Mouse (Mus musculus) adrenal gland, adult 2 months (tissue): ENCODE data around the gene Cryz. TPM values are rescaled to one million over a fixed set of nuclear protein-coding genes. Genes with fewer than 3 reads are reported as not detected.

ENCODE experiments used
- DNase-seq: peaks from one replicate; pipeline ENCODE4 v3.0.0; 2021
- long read RNA-seq: library from polyadenylated mRNA; stranded (forward); transcript quantifications from one replicate; pipeline ENCODE4 v2.0.0, GENCODE M21; 2021
- polyA plus RNA-seq: library from polyadenylated mRNA; depleted of rRNA; stranded (reverse); fragments of >200 nt; gene quantifications from 2 replicates; pipeline ENCODE4 v1.2.3, GENCODE M21; 2012; rRNA removed
- total RNA-seq, 2 experiments: library from RNA; stranded (reverse); gene quantifications; 2 replicates each; pipeline ENCODE4 v1.2.3; 2021

The Cryz gene
- total RNA-seq (10 to 100 TPM; 18.1 to 24.3 TPM), polyA plus RNA-seq (5.0 and 6.6 TPM in 2 replicates)
- long read RNA-seq, transcript Cryz-208 (9 exons, 2,505 nt) = major isoform, 18 of 20 reads
- long read RNA-seq, partial matches to known transcripts = 0 of 20 reads
- long read RNA-seq, other reads (novel, unspliced or antisense) = 2 of 20 reads

DNA sequence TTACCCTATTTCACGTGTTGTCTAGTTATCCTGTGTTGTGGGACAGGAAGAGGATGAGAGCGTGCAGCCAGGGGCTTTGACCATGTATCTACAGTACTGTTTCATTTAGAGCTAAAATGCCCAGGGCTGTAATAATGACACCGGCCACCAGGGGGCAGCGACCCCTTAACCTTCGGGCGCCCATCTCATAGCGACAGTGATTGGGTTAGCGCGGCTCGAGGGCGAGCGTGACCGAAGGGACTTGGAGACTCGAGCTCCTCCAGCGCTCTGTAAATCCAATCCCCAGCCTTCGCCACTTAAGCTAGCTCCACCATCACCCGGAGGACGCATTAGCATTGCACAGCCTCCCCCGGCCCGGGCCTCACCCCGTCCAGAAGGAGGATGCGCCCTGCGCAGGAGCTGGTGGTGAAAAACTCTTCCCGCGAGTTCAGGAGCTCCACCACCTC is at the start of gene Cryz:
TSS of gene Cryz (plus strand) at position 224 of the 446 bp plus-strand sequence.
- DNase-seq = peak; percentile 92

DNA sequence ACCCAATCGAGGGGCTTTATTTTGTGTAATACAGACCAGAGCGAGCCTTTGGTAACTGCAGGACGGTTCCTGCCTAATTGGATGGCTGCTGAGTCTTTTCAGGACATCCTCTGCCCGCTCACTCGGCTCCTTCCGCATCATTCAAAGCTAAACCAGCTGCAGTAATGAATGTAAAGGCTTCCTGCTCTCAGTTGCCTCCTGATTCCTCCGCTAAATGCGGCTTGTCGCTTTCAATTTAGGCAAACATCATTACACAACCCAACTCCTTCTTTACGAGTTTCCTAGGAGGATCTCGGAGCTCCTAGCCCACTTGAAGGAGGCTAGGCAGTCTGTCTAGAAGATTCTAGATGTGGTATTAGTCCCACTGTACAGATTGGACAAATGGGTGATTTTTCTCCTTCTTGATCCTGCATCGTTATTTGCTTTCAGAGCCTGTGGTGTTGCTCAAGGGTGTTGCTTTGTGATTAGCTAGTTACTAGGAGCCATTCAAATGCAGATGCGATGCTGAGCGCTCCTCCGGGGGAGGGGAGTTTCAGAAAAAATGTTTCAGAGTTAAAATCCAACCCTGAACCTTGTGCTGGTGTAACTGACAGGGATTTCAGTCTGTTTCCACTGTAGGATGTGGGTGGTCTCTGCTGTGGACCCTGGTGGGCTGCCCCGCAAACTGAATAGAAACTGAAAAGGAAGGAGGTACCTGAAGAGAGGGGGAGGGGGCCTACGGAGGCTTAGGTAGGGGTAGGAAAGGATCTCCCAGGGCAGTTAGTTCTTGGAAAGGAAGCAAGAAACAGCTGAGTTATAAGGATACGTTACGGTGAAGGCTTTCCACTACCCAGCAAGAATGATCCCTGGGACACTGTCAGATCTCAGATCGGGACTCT is 48.7 kb upstream of the Cryz start:
- no peak for DNase-seq

DNA sequence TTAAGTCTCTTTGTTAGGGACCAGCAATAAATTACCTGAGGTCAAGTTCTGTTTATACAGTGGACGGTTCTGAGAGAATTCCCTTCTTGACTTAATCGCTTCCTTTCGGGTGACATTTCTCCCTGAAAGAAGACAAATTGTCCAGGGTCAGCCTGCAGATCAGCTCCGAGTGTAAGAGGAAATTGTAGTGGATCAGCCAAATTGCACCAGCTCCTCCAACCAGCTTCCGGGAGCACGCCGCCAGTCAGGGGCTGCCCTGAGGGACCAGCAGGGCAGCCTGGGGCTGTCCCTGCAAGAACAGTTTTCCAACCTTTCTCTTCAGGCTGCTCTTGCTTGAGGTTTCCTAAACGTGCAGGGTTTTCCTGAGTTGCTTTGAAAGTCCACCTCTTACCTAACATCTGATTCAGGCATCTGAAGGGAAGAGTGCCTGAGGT is 47.6 kb upstream of the Cryz start:
- no peak for DNase-seq

DNA sequence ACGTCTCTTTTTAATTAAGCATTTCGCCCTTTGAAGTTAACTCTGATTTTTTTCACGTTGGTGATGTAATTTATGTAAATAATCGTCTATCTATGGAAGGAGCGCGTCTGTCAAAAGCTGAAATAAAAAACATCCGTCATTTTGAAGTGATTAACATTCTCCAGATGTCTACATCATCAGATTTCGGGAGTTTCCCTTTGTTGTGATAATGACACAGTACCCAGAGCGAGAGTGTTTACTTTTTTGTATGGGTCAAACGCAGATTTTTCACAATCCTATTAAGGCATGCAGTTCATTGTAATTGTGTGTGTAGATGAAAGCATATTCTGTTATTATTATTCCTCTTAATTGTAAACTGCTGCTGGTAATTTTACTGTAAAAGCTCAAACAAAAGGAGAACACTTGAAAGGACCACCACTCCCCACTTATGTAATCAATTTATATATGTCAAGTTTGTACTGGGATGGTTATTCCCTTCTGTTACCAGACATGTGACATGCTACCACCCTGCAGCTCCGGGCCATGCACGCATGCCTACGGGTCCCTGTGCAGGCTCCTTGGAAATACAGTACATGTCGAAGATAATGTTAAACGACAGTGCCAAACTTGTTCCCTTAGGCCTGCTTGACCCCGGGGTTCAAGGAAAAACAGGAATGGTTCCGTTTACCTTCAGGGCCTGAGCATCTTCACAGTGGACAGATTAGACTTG is 46.0 kb upstream of the Cryz start:
- no peak for DNase-seq

DNA sequence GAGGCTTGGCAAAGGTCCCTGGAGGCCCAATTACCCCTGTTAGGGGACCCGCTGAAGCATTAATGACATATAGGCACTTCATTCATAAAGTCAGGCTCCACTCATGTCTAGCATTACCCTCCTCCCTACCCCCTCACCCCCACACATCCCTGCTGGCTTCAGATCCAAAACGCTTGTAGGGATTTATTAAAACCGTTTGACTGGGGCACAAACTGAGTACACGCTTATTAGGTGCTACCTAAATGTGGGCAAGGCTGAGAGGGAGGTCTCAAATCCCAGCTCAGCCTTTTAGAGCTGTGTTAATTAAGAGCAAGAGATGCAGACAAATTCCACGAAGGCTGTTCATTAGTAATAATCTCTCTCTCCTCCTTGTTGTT is 45.5 kb upstream of the Cryz start:
- DNase-seq = no peak

DNA sequence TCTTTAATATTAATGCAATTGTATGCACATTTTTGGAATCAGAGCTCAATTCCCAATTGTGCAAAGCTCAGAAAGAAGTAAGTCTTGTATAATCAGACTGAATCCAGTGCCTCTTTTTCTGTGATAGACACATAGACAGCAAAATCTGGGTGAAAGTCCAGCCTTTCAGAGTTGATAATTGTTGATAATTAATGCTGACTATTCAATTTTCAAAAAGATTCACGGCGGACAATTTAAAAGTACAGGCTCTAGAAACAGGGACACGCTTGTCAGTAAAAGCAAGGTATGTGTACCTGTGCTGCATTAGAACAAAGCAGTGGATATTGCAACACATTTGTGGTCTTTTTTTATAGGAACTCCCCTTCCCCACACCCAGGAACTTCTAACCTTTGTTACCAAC is 34.3 kb upstream of the Cryz start:
- DNase-seq = no peak

DNA sequence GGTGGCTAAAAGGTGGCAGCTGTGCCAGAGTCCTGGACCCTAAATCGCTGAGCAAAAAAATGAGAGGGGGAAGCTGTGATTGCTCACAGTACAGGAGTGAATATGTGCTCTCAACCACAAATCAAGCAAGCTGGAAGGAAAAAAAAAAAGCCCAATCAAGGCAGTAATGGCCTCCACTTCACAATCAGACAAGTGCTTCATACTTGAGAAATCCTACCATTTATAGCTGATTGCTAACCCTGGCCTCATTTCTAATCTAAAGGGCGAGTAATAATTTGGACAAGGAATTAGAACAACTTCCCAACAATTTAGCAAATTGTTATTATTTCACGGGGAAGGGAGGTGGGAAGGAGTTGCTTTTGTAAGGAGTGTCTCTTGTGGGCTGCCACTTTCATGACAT is 31.1 kb upstream of the Cryz start:
- no peak for DNase-seq

DNA sequence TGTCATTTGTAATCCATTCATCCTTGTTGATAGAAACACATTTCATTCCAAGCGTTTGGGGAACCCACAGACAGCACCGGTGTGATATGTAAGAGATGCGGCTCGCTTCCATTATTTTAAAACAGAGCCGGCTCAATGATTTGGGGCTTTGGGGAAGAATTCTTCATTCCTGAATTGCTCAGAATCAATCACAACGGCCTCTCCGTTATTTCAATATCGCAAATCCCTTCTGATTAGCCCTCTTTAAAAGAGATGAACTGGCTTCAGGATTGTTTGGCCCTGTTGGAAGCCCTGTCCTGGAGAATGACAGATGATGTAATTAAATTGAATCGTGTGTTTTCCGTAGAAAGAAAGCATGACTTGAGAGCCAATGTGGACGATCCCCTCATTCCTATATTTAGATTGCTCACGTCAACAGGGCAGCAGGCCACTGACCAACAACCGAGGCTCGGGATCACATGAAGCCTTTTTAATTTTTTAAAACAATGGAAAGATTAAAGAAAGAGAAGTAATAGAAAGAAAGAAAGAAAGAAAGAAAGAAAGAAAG is 26.4 kb upstream of the Cryz start:
- no peak for DNase-seq

DNA sequence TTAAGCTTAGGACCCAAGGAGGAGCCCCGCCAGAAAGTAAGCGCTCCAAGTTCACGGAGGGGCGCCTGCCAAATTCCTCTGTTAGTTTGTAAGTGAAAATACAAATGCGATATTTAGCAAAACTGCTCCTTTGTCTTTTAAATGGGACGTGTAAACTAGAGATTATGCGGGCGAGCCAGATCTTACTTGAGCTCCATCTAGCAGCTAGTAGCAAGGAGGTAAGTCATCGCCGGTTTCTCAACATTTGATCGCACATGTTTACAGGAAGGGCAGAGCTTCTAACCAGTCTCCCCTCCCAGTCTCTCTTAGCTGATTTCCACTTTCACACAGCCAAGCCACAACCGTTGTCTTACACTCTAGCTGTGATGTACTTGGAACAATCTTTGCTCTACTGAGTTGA is 25.7 kb upstream of the Cryz start:
- no peak for DNase-seq

DNA sequence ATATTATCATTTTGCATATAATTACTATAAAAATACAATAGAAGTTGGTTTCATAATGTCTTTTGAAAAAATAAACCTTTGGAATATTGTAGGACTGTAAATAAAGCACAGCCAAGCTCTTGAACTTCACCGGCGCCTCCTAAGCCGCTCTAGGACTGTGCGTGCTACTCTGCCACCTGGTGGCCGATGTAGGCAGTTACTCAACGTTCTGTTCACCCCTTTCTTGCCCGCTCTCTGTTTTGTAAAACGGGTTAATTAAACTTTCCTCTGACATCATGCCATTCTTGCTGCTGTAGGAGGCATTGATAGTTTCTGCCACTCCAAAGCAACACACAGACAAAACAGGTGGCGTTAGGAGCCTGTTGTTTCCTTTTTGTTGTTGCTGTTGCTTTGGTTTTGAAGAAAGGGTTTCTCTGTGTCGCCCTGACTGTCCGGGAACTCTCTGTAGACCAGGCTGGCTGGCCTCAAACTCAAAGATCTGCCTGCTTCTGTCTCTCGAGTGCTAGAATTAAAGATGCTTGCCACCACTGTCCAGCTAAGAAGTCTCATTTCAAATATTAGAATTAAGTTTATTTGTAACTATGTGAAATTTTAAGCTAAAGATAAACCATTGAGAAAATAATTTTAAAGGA is 24.1 kb upstream of the Cryz start:
- peak; percentile 54 for DNase-seq

DNA sequence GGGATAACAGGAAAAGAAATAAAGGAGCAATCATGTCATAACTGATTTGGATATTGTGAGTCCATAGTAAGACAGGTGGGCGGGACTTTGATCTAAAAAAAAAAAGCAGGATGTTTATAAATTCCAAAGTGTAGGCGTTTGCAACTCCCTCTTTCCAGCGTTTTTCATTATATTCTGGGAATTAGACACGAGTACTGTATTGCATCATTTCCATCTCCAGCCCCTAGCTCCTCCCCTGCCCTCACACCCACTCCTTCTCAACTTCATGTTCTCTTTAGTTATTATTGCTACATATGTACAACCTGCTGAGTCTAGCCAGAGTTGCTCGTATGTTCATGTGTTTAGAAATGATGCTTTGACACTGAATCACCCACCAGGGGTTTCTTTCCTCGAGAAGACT is 22.8 kb upstream of the Cryz start:
- DNase-seq = no peak

DNA sequence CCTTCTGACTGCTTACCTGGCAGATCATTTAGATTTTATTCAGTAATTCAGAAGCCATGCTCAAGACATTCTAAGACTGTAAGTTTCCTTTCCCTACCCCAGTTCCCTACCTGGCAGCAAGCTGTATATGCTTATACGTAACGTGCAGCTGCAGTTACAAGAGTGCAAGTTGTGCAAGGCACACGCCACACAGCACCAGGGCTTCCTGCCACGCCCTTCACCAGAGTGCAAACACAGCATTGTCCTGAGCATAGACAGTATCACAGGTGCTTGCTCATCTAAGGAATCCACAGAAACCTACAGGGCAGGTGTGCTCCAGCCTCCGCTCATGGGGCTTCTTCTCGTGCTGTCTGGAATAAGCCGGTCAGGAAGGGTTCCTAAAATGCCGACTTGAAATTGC is 18.6 kb upstream of the Cryz start:
- DNase-seq = no peak

DNA sequence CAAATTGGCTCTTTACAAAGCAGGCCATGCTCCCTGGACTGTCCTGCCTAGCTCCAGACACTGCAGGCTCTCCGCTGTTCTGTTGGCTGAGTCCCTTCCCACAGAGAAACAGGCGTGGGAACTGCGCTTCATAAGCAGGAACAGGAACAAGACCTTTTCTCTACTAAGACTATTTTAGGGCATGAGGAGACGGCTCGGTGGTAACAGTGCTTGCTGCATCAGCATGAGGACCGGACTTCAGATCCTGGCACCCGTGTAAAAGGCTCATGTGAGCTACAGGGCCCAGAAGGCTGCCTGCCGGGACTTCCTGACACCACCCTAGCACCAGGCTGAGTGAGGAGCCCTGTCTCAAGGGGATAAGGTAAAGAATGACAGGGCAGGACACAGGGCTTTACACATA is 12.2 kb upstream of the Cryz start:
- DNase-seq = no peak

DNA sequence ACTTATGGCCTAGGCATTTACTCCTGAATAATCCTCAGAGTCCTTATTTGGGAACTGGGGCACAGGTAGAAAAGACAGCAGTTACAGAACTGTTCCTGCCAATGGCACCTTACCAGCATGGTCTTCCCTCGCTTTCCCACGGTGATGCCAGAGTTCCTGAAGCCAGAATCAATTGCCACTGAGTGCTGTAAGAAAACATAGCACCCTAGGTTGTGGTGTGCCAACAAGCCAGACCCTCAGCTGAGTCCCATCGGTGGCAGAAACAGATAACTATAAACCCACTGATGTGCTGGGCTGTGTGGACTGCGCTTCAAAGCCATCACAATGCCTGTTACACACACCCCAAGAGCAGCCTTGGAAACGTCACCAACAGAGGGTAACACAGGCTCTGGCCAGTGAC is 5.5 kb upstream of the Cryz start:
- no peak for DNase-seq

DNA sequence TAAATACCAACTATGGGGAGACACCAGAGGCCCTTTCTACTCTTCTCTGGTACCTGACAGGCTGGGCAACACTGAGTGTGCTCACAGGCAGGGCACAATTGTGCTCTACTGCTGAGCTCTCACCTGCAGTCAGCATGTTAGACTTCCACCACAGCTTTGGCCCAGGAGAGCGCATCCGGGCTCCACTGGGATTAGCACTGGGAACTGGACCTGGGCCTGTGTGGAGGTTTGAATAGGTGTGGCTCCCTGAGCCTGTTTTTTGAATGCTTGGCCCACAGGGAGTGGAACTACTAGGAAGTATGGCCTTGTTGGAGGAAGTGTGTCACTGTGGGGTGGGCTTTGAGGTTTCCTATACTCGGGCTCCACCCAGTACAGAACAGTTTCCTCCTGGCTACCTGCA is 4.9 kb upstream of the Cryz start:
- no peak for DNase-seq

DNA sequence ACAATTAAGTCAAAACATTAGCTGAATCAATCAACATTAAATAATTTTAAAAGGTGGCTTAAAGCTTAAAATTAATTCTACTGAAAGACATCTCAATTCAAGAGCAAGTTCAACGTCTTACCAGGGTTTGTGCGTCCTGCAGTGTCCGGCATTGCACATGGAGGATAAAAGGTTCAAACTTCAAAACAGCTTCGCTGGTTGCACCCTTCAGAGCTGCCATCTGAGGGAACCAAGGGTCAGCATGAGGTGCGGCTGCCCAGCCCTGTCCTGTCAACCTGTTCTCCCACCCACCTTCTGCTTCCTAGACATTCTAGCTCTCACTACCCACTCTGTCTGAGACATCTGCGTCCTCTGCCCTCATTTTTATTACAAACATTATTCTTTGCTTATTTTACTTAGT is 2.9 kb upstream of the Cryz start:
- DNase-seq = no peak

DNA sequence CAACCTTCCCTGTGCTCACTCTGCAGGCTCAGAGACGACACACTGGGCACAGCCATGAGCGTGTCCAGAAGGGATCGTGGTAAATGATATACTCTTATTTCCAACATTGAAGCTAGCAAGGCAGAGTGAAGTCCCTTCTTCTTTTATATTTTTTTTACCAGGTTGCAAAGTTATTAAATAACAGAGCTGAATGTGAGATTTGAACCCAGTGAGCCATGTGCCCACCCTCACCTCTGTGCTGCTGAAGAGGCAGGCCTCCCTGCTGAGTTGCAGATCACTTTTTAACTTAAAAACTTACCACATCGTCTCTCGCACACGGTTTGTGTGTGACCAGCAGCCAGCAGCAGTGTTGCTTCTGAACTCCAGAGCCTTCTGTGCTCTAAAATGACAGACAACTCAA is 2.4 kb upstream of the Cryz start:
- no peak for DNase-seq

DNA sequence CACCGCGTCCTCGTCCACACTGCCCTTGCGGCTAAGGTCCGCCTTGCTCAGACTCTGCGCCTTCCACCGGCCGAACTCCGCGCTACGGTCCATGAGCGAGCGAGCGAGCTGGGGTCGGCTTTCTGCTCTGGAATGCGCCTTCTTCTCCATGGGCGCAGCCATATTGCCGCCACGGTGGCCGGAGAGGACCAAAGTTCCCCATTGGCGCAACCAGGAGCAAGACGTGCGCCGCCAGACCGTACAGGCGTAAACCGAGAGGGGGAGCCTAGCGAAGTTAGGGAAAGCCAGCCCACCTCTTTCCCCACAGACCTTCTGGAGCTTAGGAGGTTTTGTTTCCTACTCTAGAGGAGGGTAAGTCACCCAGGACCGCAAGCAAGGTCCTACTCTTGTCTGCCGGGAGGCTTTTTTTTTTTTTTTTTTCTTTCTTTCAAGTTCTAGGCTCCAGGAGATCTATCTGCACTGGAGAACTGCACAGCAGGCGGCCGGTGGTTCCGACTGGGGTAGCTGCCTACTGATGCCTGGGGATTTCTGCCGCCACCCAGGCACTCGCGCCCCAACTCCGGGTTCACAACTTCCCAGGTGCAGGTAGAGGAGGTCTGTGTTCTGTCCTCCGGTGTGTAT is 533 bp downstream of the Cryz start, which contains the start of gene Tyw3:
TSS of gene Tyw3 (minus strand) at position 171 of the 621 bp plus-strand sequence.
- peak; percentile 98 for DNase-seq

DNA sequence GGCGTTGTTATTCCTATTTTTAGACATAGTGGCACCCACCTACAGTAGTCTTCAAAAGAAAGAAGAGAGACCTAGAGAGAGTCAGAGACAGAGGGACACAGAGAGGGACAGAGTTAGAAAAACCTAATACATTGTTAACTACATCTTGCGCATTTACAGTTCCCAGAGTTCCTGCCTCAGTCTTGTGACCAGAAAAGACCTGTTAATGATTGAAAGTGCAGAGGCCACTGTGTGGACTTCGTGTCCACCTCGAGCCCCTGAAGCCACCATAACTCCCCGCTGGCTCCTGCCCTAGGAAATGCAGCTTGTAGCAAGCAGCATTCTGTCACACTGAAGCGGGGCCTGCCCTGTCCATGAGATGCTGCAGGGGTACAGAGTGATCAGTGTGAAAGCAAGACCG is 1.1 kb downstream of the Cryz start:
- DNase-seq = no peak

DNA sequence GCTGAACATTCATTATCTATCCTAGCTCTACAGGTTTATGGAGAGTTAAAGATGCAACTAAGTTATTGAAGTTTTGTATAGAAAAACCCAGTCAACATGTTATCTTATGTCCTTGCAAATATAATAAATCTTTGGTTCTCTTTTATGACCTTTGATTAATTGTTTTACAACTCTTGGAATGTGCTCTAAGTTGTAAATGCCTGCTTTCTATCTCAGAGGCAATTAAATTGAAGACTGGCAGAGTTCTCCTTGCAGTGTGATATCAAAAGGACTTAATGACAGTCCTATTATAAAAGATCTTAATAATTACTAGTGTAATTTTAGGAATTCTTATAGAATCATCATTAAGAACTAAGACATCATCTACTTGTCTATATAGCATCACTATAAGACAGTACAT is 5.6 kb downstream of the Cryz start:
- DNase-seq = no peak

DNA sequence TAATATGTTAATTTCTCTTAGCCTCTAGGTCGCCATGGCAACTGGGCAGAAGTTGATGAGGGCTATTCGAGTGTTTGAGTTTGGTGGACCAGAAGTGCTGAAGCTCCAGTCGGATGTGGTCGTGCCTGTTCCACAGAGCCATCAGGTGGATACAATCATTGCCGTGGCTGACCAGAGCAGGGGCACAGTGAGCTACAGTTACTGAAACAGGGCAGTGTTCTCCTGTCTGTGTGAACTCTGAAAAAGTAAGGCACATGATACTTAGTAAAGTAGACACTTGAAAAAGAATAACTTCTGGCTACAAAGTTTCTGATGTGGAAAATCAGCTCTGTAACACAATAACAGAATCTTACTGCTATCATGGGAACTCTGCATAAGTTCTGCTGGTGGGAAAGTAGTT is 8.4 kb downstream of the Cryz start:
- no peak for DNase-seq

DNA sequence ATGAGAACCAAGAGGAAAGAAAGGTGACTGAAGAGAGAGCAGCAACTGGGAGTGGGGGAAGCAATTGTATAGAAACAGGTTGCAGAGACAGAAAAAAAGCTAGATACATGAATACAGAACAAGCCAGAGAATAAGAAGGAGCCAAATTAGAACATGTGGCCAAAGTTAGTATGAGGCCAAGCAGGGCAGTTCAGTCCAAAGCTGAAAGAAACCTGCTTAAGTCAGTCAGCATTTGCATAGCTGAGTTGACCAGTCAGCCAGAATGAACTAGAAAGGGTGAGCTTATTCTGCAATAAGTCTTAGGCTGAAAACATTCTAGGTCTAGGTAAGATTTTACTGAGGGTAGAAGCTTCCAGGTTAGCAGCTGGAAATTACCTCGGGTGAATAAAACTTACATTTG is 11.4 kb downstream of the Cryz start:
- DNase-seq = no peak
